Mouse (Mus musculus) urinary bladder, postnatal 25 days (tissue): ENCODE results near the gene Tcte1.

Source experiments
- DNase-seq: peaks from one replicate; pipeline ENCODE4 v3.0.0; 2022; ENCODE audit warnings: low spot score

The Tcte1 gene

GRCm38 (mm10) chr17:45548541-45549512, 25.6 kb downstream of the Tcte1 start:
- no peak for DNase-seq

- DNase-seq: no peak
Observed at GRCm38 (mm10) chr17:45549617-45550181, 26.5 kb downstream of the Tcte1 start, which contains the start of gene Tmem151b. Gene Tmem151b (minus strand): TSS chr17:45549677.

- DNase-seq: no peak
Observed at GRCm38 (mm10) chr17:45550253-45550652, 27.0 kb downstream of the Tcte1 start.

GRCm38 (mm10) chr17:45551249-45551796, 28.1 kb downstream of the Tcte1 start:
- DNase-seq: no peak

GRCm38 (mm10) chr17:45551816-45552451, 28.7 kb downstream of the Tcte1 start:
- DNase-seq: peak; percentile 64

GRCm38 (mm10) chr17:45553065-45553464, 29.8 kb downstream of the Tcte1 start:
- no peak for DNase-seq

GRCm38 (mm10) chr17:45554420-45554819, 31.2 kb downstream of the Tcte1 start:
- no peak for DNase-seq

- peak; percentile 97 for DNase-seq
Observed at GRCm38 (mm10) chr17:45555452-45556106, 32.3 kb downstream of the Tcte1 start, which contains the start of gene Nfkbie. Gene Nfkbie (plus strand): TSS chr17:45555703.

GRCm38 (mm10) chr17:45556107-45556489, 32.9 kb downstream of the Tcte1 start:
- no peak for DNase-seq

- no peak for DNase-seq
Observed at GRCm38 (mm10) chr17:45556514-45557245, 33.4 kb downstream of the Tcte1 start.

- no peak for DNase-seq
Observed at GRCm38 (mm10) chr17:45557246-45557824, 34.1 kb downstream of the Tcte1 start.

- DNase-seq: no peak
Observed at GRCm38 (mm10) chr17:45557998-45558862, 35.0 kb downstream of the Tcte1 start.

GRCm38 (mm10) chr17:45559732-45560525, 36.7 kb downstream of the Tcte1 start:
- no peak for DNase-seq

- no peak for DNase-seq
Observed at GRCm38 (mm10) chr17:45563216-45563615, 40.0 kb downstream of the Tcte1 start.

GRCm38 (mm10) chr17:45563655-45564530, 40.7 kb downstream of the Tcte1 start, which contains the start of gene Slc35b2:
Gene Slc35b2 (plus strand): TSS chr17:45563874.
- peak; percentile 95 for DNase-seq

- DNase-seq: no peak
Observed at GRCm38 (mm10) chr17:45564531-45565084, 41.4 kb downstream of the Tcte1 start.

GRCm38 (mm10) chr17:45565103-45565502, 41.9 kb downstream of the Tcte1 start:
- no peak for DNase-seq

- no peak for DNase-seq
Observed at GRCm38 (mm10) chr17:45566031-45566359, 42.8 kb downstream of the Tcte1 start.
